ENCODE assay signal across 27 mouse cellular contexts in the genomic region with DNA sequence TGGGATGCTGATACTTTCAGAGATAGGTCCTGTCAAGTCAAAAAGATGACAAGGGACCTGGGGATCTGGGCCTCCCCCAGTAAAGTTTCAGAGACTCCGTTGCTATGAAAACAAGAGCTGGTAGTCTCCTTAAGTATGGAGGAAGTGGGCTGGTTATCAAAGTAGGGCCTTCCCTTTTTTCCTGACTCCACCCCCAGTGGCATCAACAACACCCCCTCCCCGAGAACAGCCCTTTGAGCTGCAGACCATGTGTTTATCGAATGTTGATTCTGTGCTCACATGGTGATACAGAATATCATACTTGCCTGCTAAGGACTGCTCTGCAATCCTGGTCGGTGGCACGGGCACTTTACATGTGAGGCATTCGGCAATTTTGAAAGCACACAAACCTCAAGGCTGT. TPM values are rescaled to one million over a fixed set of nuclear protein-coding genes. Genes with fewer than 3 reads are reported as not detected.
DNase-seq lines count a peak whose midpoint lies in the region; ATAC-seq lines count a peak whose summit lies in the region.
"Had no signal": no experiment of that assay in that cellular context is flagged by ENCODE, and none has a peak within 500 bp of the region (broad histone marks: within the 10 kb centered on the region; RNA-seq: fewer than 3 reads in every experiment).

No protein-coding gene starts in this region.

- ATAC-seq in kidney, embryonic 15.5 days (replicated peaks; ENCODE audit: low FRiP score): no peak
- ATAC-seq: forebrain, embryonic 14.5 days; hindbrain, postnatal 0 days; intestine, postnatal 0 days; liver, postnatal 0 days; midbrain, embryonic 15.5 days; Patski had no signal

- H3K4me1 ChIP-seq in kidney, embryonic 15.5 days: no peaks in the 10 kb centered on the region
- H3K4me1 ChIP-seq: limb, embryonic 10.5 days; midbrain, embryonic 15.5 days had no signal

- DNase-seq in CD4-positive helper T cell, adult 2 months (ENCODE audit: low read depth, low spot score): peak; percentile 40
- peak; percentile 75 for DNase-seq in MEL-GATA-1-ER (ENCODE audit: extremely low read depth, low read depth)
- DNase-seq in induced T-regulatory cell, adult 2 months (ENCODE audit: low read depth): peak; percentile 31
- peak; percentile 65 for DNase-seq in naive thymus-derived CD4-positive, alpha-beta T cell, adult 2 months (ENCODE audit: low read depth)
- no peak for DNase-seq in right cerebral cortex, postnatal 14 days
- DNase-seq in kidney, adult 11 months: no peak
- DNase-seq: adrenal gland, adult 2 months; cerebellum, adult 11-12 months; cerebellum, postnatal 10 days; embryo, embryonic 11 days; heart, postnatal 10 days; liver; liver, postnatal 0 days; lung, postnatal 14 days; right cerebral cortex, adult 18-20 months; spleen, adult 18-20 months had no signal

- H3K9ac ChIP-seq in kidney, embryonic 15.5 days: no peak overlapping the region
- H3K9ac ChIP-seq: heart, embryonic 12.5 days; liver, postnatal 0 days; midbrain, embryonic 15.5 days had no signal

- 67% methylated on average over 6 of the region's 6 CpGs for whole genome bisulfite sequencing in kidney, embryonic 15.5 days

- H3K4me2 ChIP-seq in kidney, embryonic 15.5 days: no peak overlapping the region
- H3K4me2 ChIP-seq: heart, embryonic 12.5 days; midbrain, embryonic 15.5 days had no signal

- no peaks in the 10 kb centered on the region for H3K9me3 ChIP-seq in kidney, embryonic 15.5 days (replicated peaks)
- H3K9me3 ChIP-seq: limb, embryonic 10.5 days; midbrain, embryonic 15.5 days had no signal

- H3K27me3 ChIP-seq in kidney, embryonic 15.5 days: no peaks in the 10 kb centered on the region
- H3K27me3 ChIP-seq: heart, embryonic 12.5 days; Patski had no signal

- H3K36me3 ChIP-seq in kidney, embryonic 15.5 days: no peaks in the 10 kb centered on the region
- H3K36me3 ChIP-seq: heart, embryonic 12.5 days; limb, embryonic 10.5 days; midbrain, embryonic 15.5 days had no signal

- H3K27ac ChIP-seq in kidney, embryonic 15.5 days: no peak overlapping the region
- H3K27ac ChIP-seq: hindbrain, postnatal 0 days; kidney, postnatal 0 days; limb, embryonic 10.5 days; midbrain, embryonic 15.5 days had no signal

- H3K4me3 ChIP-seq in kidney, embryonic 15.5 days (replicated peaks): no peak overlapping the region
- H3K4me3 ChIP-seq: heart, embryonic 12.5 days; limb, embryonic 10.5 days; midbrain, embryonic 15.5 days; myocyte had no signal

RNA-seq across cellular contexts. Expression of gene Pik3r6, which starts 19.6 kb away (rescaled TPM):
- 4.4 and 5.6 TPM in 2 replicates for polyA plus RNA-seq in kidney, embryonic 15.5 days (2015; fragmentation: Nextera tagmentation; extraction: Ambion mirVana)
- polyA plus RNA-seq: C2C12 had no signal

RNA-seq across cellular contexts. Expression of gene Pik3r5, which starts 51.3 kb away (rescaled TPM):
- polyA plus RNA-seq in kidney, embryonic 15.5 days (2015; fragmentation: Nextera tagmentation; extraction: Ambion mirVana): 0.57 and 0.68 TPM in 2 replicates

Comparison
In these comparisons a context has a peak if more than half of its experiments do, and no peak if none do; other contexts are left out.
1. DNase-seq: peak in CD4-positive helper T cell, adult 2 months (single experiment), MEL-GATA-1-ER (single experiment), induced T-regulatory cell, adult 2 months (single experiment) and naive thymus-derived CD4-positive, alpha-beta T cell, adult 2 months (single experiment); none in right cerebral cortex, postnatal 14 days (single experiment) and kidney, adult 11 months (single experiment).